Mouse (Mus musculus) spleen, embryonic (tissue): ENCODE measurements around the gene Dnal1.

Experiments used
- CTCF ChIA-PET: fragments of 350-600 bp; sonication (Branson Sonifier 250); formaldehyde crosslinking; loops from one replicate; lab custom pipeline; 2022; lab: Charles Lee

Dnal1 gene

DNA sequence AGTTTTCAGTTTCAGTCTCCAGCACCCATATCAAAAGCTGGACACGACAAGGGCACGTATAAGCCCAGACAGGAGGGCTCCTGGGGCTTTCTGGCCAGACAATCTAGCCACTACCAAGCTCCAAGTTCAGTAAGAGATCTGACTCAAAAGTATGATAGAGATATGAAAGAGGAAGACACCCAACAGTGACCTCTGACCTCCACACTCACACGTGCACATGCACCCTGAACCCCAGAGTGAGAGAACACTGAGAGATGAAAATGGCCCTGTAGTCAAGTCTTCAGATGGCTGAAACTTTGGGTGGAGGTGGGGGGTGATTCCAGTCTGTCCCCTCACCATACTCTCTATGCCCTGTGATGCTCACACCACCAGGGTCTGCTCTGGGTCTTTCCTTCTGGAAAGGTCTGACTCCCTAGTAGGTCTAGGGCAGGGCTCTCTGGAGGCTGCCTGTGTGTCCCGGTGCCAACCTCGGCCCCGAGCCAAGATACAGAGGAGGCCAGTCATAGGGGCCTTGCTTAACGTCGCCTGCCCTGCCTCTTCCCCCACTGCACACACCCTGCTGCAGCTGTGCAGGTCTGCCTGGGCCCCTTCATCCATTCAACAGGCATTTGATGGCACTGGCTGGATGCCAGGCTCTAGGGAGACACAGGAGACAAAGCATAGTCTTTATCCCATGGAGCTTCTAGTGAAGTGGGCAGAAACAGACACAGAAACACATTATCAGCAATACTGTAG lies 66.7 kb downstream of the Dnal1 start:
- CTCF ChIA-PET, result no interaction called here

DNA sequence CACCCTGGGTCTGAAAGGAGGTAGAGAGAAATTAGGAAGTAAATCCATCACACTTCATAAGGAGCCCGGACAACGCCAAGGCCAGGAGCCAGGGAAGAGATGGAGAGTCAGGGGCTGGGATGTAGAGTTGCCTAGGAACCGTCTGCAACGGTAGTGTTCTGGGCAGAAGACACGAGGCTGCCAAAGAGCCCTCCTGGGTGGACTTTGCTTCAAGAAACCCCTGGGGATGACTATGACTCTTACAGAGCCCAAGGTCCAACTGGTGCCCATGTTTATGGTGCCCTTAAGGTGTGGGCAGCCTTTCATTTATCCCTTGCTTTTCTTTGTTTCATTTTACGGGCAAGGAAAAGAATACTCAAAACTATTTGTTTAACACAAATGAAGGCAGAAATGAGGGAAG lies 67.8 kb downstream of the Dnal1 start:
- CTCF ChIA-PET, result no interaction called here

DNA sequence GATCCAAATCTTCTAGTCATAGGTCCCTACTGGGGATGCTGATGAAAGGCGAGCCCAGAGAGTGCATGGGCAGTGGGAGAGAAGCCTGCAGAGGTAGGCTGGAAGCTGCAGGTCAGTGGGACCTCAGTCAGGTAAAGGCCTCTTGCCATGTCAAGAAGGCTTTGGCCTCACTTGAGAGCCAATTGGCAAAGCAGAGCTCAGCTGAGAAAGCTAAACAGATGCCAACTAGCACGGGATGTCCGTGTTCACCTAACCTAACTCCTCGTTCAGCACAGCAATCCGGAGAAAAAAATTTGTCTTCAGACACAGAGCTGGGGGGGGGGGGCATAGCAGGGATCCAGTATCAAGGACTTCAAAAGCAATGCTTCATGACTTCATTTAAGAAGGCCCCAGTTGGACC lies 70.8 kb downstream of the Dnal1 start:
- CTCF ChIA-PET, result interaction anchor here (0.6 kb wide), 1 partner anchor 11 kb away, joined by 8 read pairs; no protein-coding TSS in a partner anchor

DNA sequence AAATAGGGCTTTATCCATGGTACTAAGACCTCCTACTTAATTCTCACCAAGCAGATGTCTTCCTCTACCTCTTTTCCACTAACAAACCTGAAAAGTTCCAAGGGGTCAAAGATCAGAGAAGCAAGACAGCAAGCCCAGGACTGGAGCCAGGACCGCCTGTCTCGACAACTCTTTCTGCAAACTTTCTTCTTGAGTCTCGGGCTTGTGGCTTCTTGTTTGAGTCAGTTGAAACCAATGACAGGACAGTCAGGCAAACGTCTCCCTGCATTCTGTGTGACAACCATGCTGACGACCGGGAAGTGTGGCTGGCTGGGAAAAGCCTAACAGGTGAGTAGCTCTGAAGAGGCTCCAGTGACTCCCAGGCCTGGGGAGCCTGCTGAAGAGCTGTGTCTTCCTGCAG lies 71.4 kb downstream of the Dnal1 start:
- CTCF ChIA-PET, result interaction anchor here (5.8 kb wide), 1 partner anchor 9 kb away, joined by 40 read pairs; no protein-coding TSS in a partner anchor

DNA sequence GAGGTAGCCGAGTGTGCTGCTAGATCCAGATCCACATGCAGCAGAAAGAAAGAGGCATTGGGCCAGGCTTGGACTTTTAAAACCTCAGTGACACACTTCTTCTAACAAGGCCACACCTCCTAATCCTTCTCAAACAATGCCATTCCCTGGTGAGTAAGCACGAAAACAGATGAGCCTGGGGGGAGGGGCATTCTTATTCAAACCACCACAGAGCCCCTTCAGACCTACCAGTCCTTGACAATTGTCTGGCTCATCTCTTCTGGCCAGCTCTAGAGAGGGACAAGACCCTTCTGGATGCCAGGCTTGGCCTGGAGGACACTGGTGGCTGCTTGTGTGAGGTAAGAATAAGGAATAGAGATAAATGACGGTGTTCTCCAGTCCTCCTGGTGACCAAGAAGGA lies 72.4 kb downstream of the Dnal1 start:
- CTCF ChIA-PET, result interaction anchor here (1.1 to 5.8 kb wide), 2 partner anchors 10 to 51 kb away, joined by 3 to 40 read pairs; no protein-coding TSS in a partner anchor

DNA sequence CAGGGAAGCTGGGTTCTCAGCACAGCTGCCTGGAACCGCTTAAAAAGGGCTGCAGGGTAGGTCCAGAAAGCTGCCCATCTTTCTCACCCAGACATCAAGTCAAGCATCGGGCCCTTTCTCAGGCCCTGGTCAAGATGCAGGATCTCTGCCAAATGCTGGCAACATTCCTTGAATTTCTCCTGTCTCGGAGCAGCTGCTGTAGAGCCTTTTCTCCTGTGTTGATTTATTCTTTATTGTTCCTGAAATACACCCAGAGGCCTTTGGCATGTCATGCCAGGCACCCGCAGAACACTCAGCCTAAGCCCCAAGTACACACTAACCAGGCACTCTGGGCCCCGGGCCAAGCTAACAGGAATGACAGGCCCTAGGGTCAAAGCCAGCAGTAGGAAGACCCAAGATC lies 72.8 kb downstream of the Dnal1 start:
- CTCF ChIA-PET, result interaction anchor here (1.1 to 5.8 kb wide), 2 partner anchors 10 to 51 kb away, joined by 3 to 40 read pairs; no protein-coding TSS in a partner anchor

DNA sequence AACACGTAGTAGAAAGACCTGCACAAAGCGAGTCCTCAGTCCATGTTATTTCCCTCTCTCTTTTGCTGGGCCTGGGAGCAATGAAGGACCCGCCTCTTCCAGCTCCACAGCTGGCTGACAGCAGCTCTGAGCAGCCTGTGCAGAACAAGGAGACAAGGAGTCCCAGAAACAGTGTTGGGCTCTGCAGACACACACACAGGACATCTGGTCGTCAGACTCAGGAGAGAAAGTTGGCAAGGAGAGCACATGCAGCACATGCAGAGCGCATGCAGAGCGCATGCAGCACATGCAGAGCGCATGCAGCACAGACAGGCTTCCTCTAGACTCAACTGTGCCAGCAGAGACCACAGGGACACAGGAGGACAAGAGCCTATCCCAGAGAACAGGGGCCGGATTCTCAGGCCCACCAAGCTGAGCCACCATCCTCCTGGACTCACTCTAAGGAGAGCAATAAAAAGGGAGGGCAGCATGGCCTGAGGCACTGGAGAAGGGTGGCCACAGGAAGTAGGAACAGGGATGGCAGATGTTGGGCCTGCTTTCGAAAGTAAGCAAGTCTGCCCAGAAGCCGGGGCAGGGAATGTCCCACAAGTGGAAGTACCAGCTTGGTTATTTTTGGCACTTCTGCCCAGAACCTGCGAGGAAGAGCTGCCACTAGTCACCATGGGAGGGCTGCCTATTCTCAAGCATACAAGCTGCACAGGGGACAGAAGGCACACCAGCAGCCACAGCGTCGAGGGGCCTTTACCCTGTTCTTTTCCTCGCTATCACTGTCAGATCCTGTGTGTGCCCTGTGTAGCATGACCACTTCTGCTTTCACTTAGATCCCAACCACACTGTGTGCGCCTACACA lies 73.8 kb downstream of the Dnal1 start:
- CTCF ChIA-PET, result interaction anchor here (0.5 to 5.8 kb wide), 3 partner anchors 11 to 60 kb away, joined by 3 to 40 read pairs (median 9); no protein-coding TSS in a partner anchor

DNA sequence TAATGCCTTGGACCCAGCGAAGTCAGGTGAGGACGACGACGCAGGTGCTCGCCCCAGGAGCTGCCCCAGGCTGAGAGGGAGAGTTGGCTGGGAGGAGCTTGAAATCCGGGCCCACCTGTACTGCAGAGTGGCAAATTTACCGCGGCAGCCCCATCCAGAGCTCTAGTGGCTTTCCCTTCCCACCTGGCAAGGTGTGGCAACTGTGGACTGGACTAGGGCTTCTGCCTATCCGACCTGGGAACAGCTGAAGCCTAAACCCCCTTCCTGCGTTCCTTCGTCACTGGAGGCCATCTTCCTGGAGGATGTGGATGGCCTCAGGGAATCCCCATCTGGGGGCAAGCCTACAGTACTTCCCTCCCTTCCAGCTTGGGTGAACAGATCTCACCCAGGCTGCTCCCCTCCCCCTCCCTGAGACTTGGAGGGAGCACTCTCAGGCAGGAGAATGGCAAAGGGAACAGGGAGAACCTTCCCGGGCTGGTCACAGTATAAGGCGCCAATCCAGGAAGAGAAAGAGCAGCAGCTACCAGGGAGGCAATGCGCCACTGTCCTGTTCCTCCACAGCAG lies 74.8 kb downstream of the Dnal1 start:
- CTCF ChIA-PET, result interaction anchor here (0.5 to 5.8 kb wide), 6 partner anchors 12 to 59 kb away, joined by 3 to 40 read pairs (median 4); no protein-coding TSS in a partner anchor

DNA sequence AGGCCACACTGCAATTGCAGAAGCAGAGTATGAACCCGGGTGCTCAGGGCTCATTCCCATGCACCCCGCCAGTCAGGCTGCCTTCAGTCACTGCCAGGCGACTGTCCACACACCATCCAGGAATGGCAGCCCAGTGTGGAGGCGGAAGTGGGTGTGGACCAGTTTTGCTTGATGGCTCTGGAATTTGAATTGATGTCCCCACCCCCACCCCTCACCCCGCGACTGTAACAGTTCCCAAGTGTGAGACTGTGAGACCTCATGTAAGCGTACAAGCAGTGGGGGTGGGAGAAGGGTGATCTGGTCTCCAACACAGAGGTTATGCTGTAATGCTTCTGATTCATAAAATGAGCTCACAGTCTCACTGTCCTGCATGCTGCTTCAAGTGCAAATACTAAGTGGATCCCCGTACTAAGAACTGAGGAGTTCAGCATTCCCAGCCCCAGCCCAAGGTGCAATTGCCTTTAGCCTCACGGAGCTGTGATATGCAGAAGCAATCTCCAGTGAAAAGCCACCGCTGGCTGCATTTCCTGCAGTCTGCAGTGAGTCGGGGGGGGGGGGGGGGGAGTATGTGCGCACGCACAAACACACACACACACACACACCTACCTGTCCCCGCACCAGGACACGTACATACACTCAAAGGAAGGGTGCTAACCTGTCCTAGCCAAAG lies 76.1 kb downstream of the Dnal1 start:
- CTCF ChIA-PET, result interaction anchor here (0.6 to 5.8 kb wide), 5 partner anchors 13 to 60 kb away, joined by 3 to 40 read pairs (median 5); no protein-coding TSS in a partner anchor

DNA sequence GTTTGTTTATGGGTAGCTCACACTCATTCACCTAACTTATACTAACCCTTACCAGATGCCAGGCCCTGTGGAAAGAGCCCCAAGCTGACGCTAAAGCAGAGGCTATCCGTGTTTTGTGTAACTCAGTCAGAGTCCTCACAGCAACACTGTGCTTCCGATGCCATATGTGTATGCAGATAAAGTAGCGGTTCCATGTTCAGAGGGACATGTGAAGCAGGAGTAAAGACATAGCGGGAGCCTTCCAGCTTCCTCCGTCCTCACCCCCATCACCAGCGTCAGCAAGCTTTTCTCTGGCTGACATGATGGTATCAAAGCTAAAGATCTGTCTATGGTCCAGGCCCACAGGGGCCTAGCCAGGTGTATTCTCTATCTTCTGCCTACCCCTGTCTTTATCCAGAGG lies 77.0 kb downstream of the Dnal1 start:
- CTCF ChIA-PET, result interaction anchor here (0.6 to 5.8 kb wide), 6 partner anchors 14 to 932 kb away, joined by 4 to 40 read pairs (median 7); no protein-coding TSS in a partner anchor

DNA sequence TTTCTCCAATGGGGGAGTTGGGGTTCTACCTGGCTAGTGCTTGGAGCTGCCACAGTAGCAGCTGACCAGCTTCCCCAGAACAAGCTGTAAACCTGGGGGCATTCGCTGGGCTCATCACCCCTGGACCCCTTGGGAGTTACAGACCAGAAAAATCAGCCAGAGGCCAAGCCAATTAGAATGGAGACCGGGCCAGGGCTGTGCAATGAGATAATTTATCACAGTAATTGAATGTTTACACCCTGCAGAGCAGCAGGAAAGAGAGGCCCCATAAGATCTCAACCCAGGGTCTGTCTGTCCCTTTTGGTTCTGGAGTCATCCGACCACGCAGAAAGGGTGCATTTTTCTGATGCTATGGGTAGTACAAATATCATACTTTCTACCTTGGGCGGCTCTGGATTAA lies 77.6 kb downstream of the Dnal1 start:
- CTCF ChIA-PET, result interaction anchor here (0.6 to 1.6 kb wide), 6 partner anchors 9 to 931 kb away, joined by 4 to 9 read pairs (median 7); no protein-coding TSS in a partner anchor

DNA sequence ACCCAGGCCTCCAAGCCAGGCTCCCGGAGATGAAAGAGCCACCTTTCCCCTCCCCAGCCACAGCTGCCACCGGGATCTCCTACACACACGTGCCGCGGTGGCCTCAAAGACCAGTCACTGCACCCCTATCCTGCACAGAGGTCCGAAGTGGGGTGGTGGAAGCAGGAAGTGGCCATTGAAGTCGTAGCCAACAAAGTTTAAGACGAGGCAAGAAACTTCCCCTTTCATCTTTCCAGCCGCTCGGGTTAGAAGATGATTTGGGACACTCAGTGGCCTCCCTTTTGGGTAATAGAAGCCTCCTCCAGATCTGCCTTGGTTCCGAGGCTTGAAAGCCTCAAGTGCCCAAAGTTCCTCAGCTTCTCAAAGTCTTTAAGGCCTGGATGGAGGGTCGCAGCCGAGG lies 78.1 kb downstream of the Dnal1 start:
- CTCF ChIA-PET, result interaction anchor here (1.1 to 1.6 kb wide), 2 partner anchors 9 to 16 kb away, joined by 5 to 9 read pairs; no protein-coding TSS in a partner anchor

DNA sequence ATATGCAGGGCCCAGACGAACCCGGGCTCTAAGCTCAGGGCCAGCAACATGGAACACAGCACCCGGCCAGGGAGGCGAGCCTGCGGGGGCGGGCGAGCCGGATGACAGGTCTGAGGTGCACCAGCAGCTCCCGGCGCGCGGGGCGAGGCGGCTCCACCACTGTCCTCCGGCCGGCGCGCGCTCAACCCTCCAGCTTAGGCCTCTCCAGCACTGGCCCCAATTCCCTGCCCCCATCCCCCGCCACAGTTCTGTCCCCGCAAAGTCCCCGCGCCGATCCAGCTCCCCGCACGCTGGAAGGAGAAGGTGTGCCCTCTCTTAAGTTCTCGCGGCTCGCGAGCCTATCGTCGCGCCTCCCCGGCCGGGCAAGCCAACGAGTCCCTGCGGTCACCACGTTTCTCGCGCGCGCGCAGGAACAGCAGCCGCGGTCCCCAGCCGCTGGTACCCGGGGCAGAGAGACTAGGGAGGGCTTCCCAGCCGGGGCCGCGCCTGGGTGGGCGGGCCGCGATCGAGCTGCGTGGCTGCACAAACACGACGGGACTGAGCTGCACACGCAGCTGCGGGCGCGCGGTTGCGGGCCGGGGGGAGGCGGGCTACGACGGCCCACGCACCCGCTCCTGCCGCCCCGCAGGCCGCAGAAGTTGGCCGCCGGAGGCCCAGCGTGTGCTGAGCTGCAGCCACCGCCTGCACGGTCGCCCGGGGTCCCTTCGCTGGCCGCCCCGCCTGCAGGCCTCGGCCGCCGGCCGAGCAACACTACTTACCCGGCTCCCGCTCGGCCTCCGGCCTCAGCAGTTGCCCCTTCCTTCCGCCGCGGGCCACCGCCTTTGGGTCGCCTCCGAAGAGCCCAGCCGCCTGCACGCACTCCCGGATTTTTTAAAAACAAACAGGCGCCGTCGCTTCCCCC lies 78.8 kb downstream of the Dnal1 start:
- CTCF ChIA-PET, result interaction anchor here (0.5 to 1.6 kb wide), 4 partner anchors 15 to 30 kb away, joined by 3 to 7 read pairs (median 4); no protein-coding TSS in a partner anchor

DNA sequence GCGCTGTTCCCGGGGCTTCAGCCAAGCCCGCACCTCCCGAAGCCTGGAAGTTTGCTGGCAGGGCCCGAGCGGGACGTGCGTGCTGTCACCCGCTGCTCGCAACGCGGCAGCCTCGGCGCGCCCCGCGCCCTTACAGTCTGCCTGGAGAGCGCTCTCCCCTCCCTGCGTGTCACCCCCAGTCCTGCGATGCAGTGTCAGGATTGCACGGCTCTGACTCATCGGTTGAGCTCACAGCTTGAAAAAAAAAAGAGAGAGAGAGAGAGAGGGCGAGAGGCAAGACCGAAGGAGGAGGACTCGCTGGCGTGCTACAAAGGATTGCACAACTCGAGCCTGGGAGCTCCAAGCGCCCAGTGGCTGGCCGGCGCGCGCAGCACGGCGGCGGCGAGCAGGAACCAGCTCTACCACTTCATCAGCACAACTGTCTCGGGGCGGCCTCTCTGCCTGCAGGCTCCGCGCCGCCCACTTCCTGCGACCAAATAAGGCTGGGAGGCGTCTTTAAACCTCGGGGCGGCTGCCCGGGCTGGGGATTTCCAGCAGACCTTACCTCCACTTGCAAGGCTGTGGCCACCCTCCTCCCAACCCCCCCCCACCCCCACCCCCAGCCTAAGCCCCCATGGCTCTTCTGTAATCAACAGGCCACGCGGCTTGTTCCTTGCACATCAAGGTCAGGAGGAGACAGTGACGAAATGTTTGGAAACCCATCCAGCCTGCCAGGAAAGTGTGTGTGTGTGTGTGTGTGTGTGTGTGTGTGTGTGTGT lies 79.7 kb downstream of the Dnal1 start:
- CTCF ChIA-PET, result interaction anchor here (0.6 to 1.4 kb wide), 4 partner anchors 21 to 52 kb away, joined by 3 to 8 read pairs (median 5); no protein-coding TSS in a partner anchor

DNA sequence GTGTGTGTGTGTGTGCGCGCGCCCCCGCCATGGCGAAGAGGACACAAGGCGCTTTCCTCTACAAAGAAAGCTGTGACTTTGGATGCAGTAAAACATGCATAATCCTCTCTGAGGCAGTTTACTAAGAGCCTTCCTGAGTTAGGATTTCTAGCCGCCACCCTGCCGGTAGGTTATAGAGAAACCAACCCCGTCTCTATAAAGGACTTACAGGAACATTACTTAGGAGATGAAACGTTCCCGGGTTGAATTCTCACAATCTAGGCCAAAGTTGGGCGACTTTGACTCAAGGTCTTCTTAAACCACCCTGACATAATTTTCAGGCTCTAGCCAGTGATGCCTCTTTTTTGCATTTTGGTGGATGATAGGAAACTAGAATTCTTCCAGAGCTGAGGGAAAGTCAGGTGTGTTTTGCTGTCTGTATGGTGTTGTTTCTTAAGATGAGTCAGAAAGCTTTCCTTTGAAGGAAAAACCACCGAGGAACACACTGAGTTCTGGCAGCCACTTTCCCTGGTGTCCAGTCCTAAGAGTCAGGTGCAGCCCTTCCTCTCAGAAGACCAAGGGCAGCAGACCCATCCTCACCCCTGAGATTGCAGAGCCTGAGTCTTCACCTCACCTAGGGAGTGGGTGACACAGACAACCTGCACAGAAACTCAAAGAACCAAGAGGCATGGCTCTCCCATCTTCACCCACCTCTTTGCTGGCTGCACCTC lies 80.4 kb downstream of the Dnal1 start:
- CTCF ChIA-PET, result interaction anchor here (0.6 to 1.4 kb wide), 4 partner anchors 21 to 51 kb away, joined by 3 to 8 read pairs (median 5); no protein-coding TSS in a partner anchor

DNA sequence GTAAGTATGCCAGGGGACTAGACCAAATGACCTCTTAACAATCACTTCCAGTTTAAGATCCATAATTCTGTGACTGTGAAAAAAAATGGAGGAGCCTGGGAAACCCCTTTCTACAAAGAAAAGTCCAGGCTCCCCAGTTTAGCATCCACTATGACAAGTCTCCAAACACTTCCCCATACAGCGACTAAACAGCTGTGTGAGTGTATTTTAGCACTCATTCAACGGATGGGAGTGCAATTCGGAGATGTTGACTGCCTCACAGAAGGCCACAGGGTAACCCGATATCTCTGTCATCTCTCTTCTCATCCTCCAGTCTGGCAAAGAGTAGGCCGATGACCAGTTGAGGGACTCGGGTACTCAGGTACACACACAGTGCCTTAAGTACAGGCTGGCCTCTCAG lies 81.0 kb downstream of the Dnal1 start:
- CTCF ChIA-PET, result interaction anchor here (0.9 kb wide), 1 partner anchor 20 kb away, joined by 8 read pairs; no protein-coding TSS in a partner anchor
